Mouse (Mus musculus): Measurements from ENCODE around the gene Clec12a. TPM values are rescaled to one million over a fixed set of nuclear protein-coding genes. Genes with fewer than 3 reads are reported as not detected.

Clec12a gene
- polyA plus RNA-seq, 1 experiment = 0.13 TPM

GRCm38 (mm10) chr6:129319331-129319730, 23.2 kb upstream of the Clec12a start:
- no peaks in the 10 kb centered on the region for H3K36me3 ChIP-seq (ENCODE audit: control insufficient read depth, insufficient read depth, low read length)
- no peak overlapping the region for H3K4me3 ChIP-seq (ENCODE audit: low read depth, low read length)
- H3K27ac ChIP-seq (ENCODE audit: insufficient read depth, low read depth, low read length) = no peak overlapping the region
- no peaks in the 10 kb centered on the region for H3K27me3 ChIP-seq (ENCODE audit: control insufficient read depth, insufficient read depth, low read length)
- peaks cover 2% of the 10 kb centered on the region; the same call in 1 of the 2 replicates for H3K4me1 ChIP-seq (ENCODE audit: control insufficient read depth, insufficient read depth, insufficient read length, low read length)
- 26% methylated on average over 4 of the region's 4 CpGs for WGBS
- TF ChIP-seq POLR2A (IDR thresholded peaks at IDR 0.05; ENCODE audit: low read depth, low read length) (no peak), CTCF (IDR thresholded peaks at IDR 0.05; ENCODE audit: extremely low read depth, insufficient read length, insufficient replicate concordance, low read depth, low read length) (no peak)

GRCm38 (mm10) chr6:129326016-129326415, 16.5 kb upstream of the Clec12a start:
- WGBS = 67% methylated on average over 1 of the region's 1 CpGs
- TF ChIP-seq POLR2A (IDR thresholded peaks at IDR 0.05; ENCODE audit: low read depth, low read length) (no peak), CTCF (IDR thresholded peaks at IDR 0.05; ENCODE audit: extremely low read depth, insufficient read length, insufficient replicate concordance, low read depth, low read length) (no peak)
- no peaks in the 10 kb centered on the region for H3K36me3 ChIP-seq (ENCODE audit: control insufficient read depth, insufficient read depth, low read length)

GRCm38 (mm10) chr6:129326568-129327150, 15.8 kb upstream of the Clec12a start:
- H3K27me3 ChIP-seq (ENCODE audit: control insufficient read depth, insufficient read depth, low read length) = no peaks in the 10 kb centered on the region
- TF ChIP-seq CTCF (IDR thresholded peaks at IDR 0.05; ENCODE audit: extremely low read depth, insufficient read length, insufficient replicate concordance, low read depth, low read length) (no peak), POLR2A (IDR thresholded peaks at IDR 0.05; ENCODE audit: low read depth, low read length) (no peak)
- H3K4me3 ChIP-seq (ENCODE audit: low read depth, low read length) = no peak overlapping the region
- H3K27ac ChIP-seq (ENCODE audit: insufficient read depth, low read depth, low read length) = no peak overlapping the region
- no peaks in the 10 kb centered on the region for H3K36me3 ChIP-seq (ENCODE audit: control insufficient read depth, insufficient read depth, low read length)
- H3K4me1 ChIP-seq (ENCODE audit: control insufficient read depth, insufficient read depth, insufficient read length, low read length) = no peaks in the 10 kb centered on the region
- 24% methylated on average over 13 of the region's 13 CpGs for WGBS

More at GRCm38 (mm10) chr6:129326016-129326415, 16.5 kb upstream of the Clec12a start:
- no peaks in the 10 kb centered on the region for H3K27me3 ChIP-seq (ENCODE audit: control insufficient read depth, insufficient read depth, low read length)
- H3K27ac ChIP-seq (ENCODE audit: insufficient read depth, low read depth, low read length) = no peak overlapping the region
- no peak overlapping the region for H3K4me3 ChIP-seq (ENCODE audit: low read depth, low read length)
- no peaks in the 10 kb centered on the region for H3K4me1 ChIP-seq (ENCODE audit: control insufficient read depth, insufficient read depth, insufficient read length, low read length)

GRCm38 (mm10) chr6:129331610-129332009, 10.9 kb upstream of the Clec12a start, which contains the start of gene 4922502D21Rik:
TSS of gene 4922502D21Rik (minus strand) at chr6:129331796.
- Histone ChIP-seq H3K4me3 (ENCODE audit: low read depth, low read length) (no peak within 1 kb of the TSS), H3K27ac (ENCODE audit: insufficient read depth, low read depth, low read length) (no peak within 1 kb of the TSS), H3K36me3 (ENCODE audit: control insufficient read depth, insufficient read depth, low read length) (no peaks in the 10 kb centered on the region), H3K27me3 (ENCODE audit: control insufficient read depth, insufficient read depth, low read length) (no peaks in the 10 kb centered on the region), H3K4me1 (ENCODE audit: control insufficient read depth, insufficient read depth, insufficient read length, low read length) (no peaks in the 10 kb centered on the region)
- TF ChIP-seq POLR2A (IDR thresholded peaks at IDR 0.05; ENCODE audit: low read depth, low read length) = no peak
- TF ChIP-seq CTCF (IDR thresholded peaks at IDR 0.05; ENCODE audit: extremely low read depth, insufficient read length, insufficient replicate concordance, low read depth, low read length) = no peak
- 49% methylated on average over 11 of the region's 11 CpGs for WGBS

GRCm38 (mm10) chr6:129333674-129334078, 8.8 kb upstream of the Clec12a start:
- no peak overlapping the region for H3K27ac ChIP-seq (ENCODE audit: insufficient read depth, low read depth, low read length)
- H3K4me1 ChIP-seq (ENCODE audit: control insufficient read depth, insufficient read depth, insufficient read length, low read length) = no peaks in the 10 kb centered on the region
- no peaks in the 10 kb centered on the region for H3K36me3 ChIP-seq (ENCODE audit: control insufficient read depth, insufficient read depth, low read length)
- 0 out of 2 replicates have a peak overlapping the region, but pooled peaks have one; percentile 12 for H3K4me3 ChIP-seq (ENCODE audit: low read depth, low read length)
- no peaks in the 10 kb centered on the region for H3K27me3 ChIP-seq (ENCODE audit: control insufficient read depth, insufficient read depth, low read length)
- no peak for TF ChIP-seq POLR2A (IDR thresholded peaks at IDR 0.05; ENCODE audit: low read depth, low read length)
- TF ChIP-seq CTCF (IDR thresholded peaks at IDR 0.05; ENCODE audit: extremely low read depth, insufficient read length, insufficient replicate concordance, low read depth, low read length) = peak; percentile 76; the same call in 1 of the 2 replicates
- WGBS = 17% methylated on average over 11 of the region's 11 CpGs

- H3K4me1 ChIP-seq (ENCODE audit: control insufficient read depth, insufficient read depth, insufficient read length, low read length) = no peaks in the 10 kb centered on the region
- no peak for TF ChIP-seq POLR2A (IDR thresholded peaks at IDR 0.05; ENCODE audit: low read depth, low read length)
- TF ChIP-seq CTCF (IDR thresholded peaks at IDR 0.05; ENCODE audit: extremely low read depth, insufficient read length, insufficient replicate concordance, low read depth, low read length) = no peak
- no peak overlapping the region for H3K4me3 ChIP-seq (ENCODE audit: low read depth, low read length)
- H3K27ac ChIP-seq (ENCODE audit: insufficient read depth, low read depth, low read length) = no peak overlapping the region
- no peaks in the 10 kb centered on the region for H3K36me3 ChIP-seq (ENCODE audit: control insufficient read depth, insufficient read depth, low read length)
- H3K27me3 ChIP-seq (ENCODE audit: control insufficient read depth, insufficient read depth, low read length) = no peaks in the 10 kb centered on the region
- WGBS = 57% methylated on average over 1 of the region's 1 CpGs
Measured at GRCm38 (mm10) chr6:129337751-129338150, 4.7 kb upstream of the Clec12a start.

GRCm38 (mm10) chr6:129344408-129344807, 1.9 kb downstream of the Clec12a start:
- Histone ChIP-seq H3K36me3 (ENCODE audit: control insufficient read depth, insufficient read depth, low read length) (no peaks in the 10 kb centered on the region), H3K27me3 (ENCODE audit: control insufficient read depth, insufficient read depth, low read length) (no peaks in the 10 kb centered on the region), H3K4me1 (ENCODE audit: control insufficient read depth, insufficient read depth, insufficient read length, low read length) (no peaks in the 10 kb centered on the region; the same call in 1 of the 2 replicates), H3K4me3 (ENCODE audit: low read depth, low read length) (no peak overlapping the region), H3K27ac (ENCODE audit: insufficient read depth, low read depth, low read length) (no peak overlapping the region)
- TF ChIP-seq CTCF (IDR thresholded peaks at IDR 0.05; ENCODE audit: extremely low read depth, insufficient read length, insufficient replicate concordance, low read depth, low read length) = no peak
- no peak for TF ChIP-seq POLR2A (IDR thresholded peaks at IDR 0.05; ENCODE audit: low read depth, low read length)
- WGBS = 68% methylated on average over 3 of the region's 3 CpGs

All from small intestine, adult 2 months (tissue).